ENCODE assay signal across 39 mouse cellular contexts in the genomic region with DNA sequence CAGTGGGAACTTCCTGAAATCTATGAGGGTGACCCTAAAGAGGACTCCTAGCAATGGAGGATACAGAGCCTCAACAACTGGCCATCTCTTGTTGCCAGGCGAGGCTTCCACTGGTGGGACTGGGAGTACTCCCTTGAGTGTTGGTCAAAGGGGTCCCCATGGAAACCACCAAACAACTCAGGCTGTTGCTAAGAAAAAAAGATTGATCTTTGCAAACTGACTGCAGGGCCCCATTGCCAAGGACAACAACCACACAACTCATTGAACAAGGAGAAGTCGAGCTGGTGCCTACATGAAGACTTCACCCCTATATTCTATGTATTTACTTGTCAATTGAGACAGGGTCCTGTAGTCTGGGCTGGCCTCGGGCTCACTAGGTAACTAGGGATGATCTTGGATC. TPM values are rescaled to one million over a fixed set of nuclear protein-coding genes. Genes with fewer than 3 reads are reported as not detected.
"Had no signal": no experiment of that assay in that cellular context is flagged by ENCODE, and none has a peak within 500 bp of the region (broad histone marks: within the 10 kb centered on the region; RNA-seq: fewer than 3 reads in every experiment).

No protein-coding gene starts in this region.

- H3K4me2 ChIP-seq: embryonic facial prominence, embryonic 12.5 days; embryonic facial prominence, embryonic 13.5 days; embryonic facial prominence, embryonic 15.5 days; forebrain, embryonic 12.5 days; forebrain, embryonic 13.5 days; forebrain, embryonic 15.5 days had no signal

- DNase-seq: cerebellum, adult 18-20 months; cerebellum, adult 2 months; cerebellum, adult 8-10 months; cerebellum, adult 9-10 months; cerebellum, adult 9-11 months; cerebellum, postnatal 10 days; cerebellum, postnatal 14 days; cerebellum, postnatal 25 days; cerebellum, postnatal 36 days; embryo, embryonic 11 days; forebrain, postnatal 0 days; gastrocnemius, adult 2 months; gastrocnemius, postnatal 10 days; gastrocnemius, postnatal 14 days; gastrocnemius, postnatal 25 days; gastrocnemius, postnatal 36 days; heart, adult 18-20 months had no signal

- H3K27me3 ChIP-seq: embryonic facial prominence, embryonic 12.5 days; embryonic facial prominence, embryonic 15.5 days; forebrain, embryonic 13.5 days; forebrain, embryonic 15.5 days had no signal

- H3K36me3 ChIP-seq: embryonic facial prominence, embryonic 10.5 days; embryonic facial prominence, embryonic 12.5 days; embryonic facial prominence, embryonic 13.5 days; embryonic facial prominence, embryonic 15.5 days; forebrain, embryonic 10.5 days; forebrain, embryonic 12.5 days; forebrain, embryonic 15.5 days had no signal

- ATAC-seq: forebrain, embryonic 13.5 days; forebrain, embryonic 14.5 days; forebrain, embryonic 15.5 days; forebrain, embryonic 16.5 days; forebrain, postnatal 0 days had no signal

- H3K4me3 ChIP-seq: embryonic facial prominence, embryonic 10.5 days; embryonic facial prominence, embryonic 12.5 days; embryonic facial prominence, embryonic 13.5 days; embryonic facial prominence, embryonic 15.5 days; erythroblast, embryonic 14.5 days; forebrain, embryonic 10.5 days; forebrain, embryonic 12.5 days; forebrain, embryonic 13.5 days; forebrain, embryonic 15.5 days; gastrocnemius, adult 2 months had no signal

- H3K9ac ChIP-seq: embryonic facial prominence, embryonic 12.5 days; embryonic facial prominence, embryonic 13.5 days; embryonic facial prominence, embryonic 15.5 days; forebrain, embryonic 12.5 days; forebrain, embryonic 13.5 days; forebrain, embryonic 15.5 days; forebrain, postnatal 0 days had no signal

- H3K9me3 ChIP-seq: embryonic facial prominence, embryonic 10.5 days; embryonic facial prominence, embryonic 12.5 days; embryonic facial prominence, embryonic 13.5 days; embryonic facial prominence, embryonic 15.5 days; forebrain, embryonic 10.5 days; forebrain, embryonic 12.5 days; forebrain, embryonic 13.5 days; forebrain, embryonic 15.5 days had no signal

- H3K4me1 ChIP-seq: embryonic facial prominence, embryonic 10.5 days; embryonic facial prominence, embryonic 12.5 days; embryonic facial prominence, embryonic 13.5 days; embryonic facial prominence, embryonic 15.5 days; forebrain, embryonic 13.5 days; forebrain, embryonic 15.5 days had no signal

- H3K27ac ChIP-seq: embryonic facial prominence, embryonic 10.5 days; embryonic facial prominence, embryonic 12.5 days; embryonic facial prominence, embryonic 13.5 days; embryonic facial prominence, embryonic 15.5 days; forebrain, embryonic 10.5 days; forebrain, embryonic 12.5 days; forebrain, embryonic 13.5 days; forebrain, embryonic 15.5 days; gastrocnemius, adult 2 months had no signal

RNA-seq across cellular contexts. Expression of gene Kcnk18, which starts 2.1 kb away (rescaled TPM):
- total RNA-seq: common myeloid progenitor, adult 5-6 weeks; forebrain, postnatal 0 days; gastrocnemius, adult 18-20 months; gastrocnemius, adult 2 months; gastrocnemius, adult 8-10 months; gastrocnemius, postnatal 10 days; gastrocnemius, postnatal 14 days; gastrocnemius, postnatal 25 days; gastrocnemius, postnatal 36 days; gastrocnemius, postnatal 4 days; granulocyte monocyte progenitor cell, adult 5-6 weeks; heart, adult 18-20 months had no signal
- polyA plus RNA-seq: cerebellum, adult 2 months; cortical plate, adult 2 months; embryonic facial prominence, embryonic 11.5 days; embryonic facial prominence, embryonic 12.5 days; embryonic facial prominence, embryonic 13.5 days; embryonic facial prominence, embryonic 15.5 days; erythroblast, embryonic 14.5 days; forebrain, embryonic 10.5 days; forebrain, embryonic 11.5 days; forebrain, embryonic 12.5 days; forebrain, embryonic 13.5 days; forebrain, embryonic 14.5 days; forebrain, embryonic 15.5 days; forebrain, embryonic 16.5 days; frontal cortex, adult 2 months; gonadal fat pad, adult 2 months had no signal

RNA-seq across cellular contexts. Expression of gene Slc18a2, which starts 43.8 kb away (rescaled TPM):
- polyA plus RNA-seq: erythroblast, embryonic 14.5 days had no signal

RNA-seq across cellular contexts. Expression of gene Vax1, which starts 47.0 kb away (rescaled TPM):
- total RNA-seq: common myeloid progenitor, adult 5-6 weeks; gastrocnemius, adult 18-20 months; gastrocnemius, adult 2 months; gastrocnemius, adult 8-10 months; gastrocnemius, postnatal 10 days; gastrocnemius, postnatal 14 days; gastrocnemius, postnatal 25 days; gastrocnemius, postnatal 36 days; gastrocnemius, postnatal 4 days; granulocyte monocyte progenitor cell, adult 5-6 weeks; heart, adult 18-20 months had no signal
- polyA plus RNA-seq: embryonic facial prominence, embryonic 13.5 days; embryonic facial prominence, embryonic 14.5 days; erythroblast, embryonic 14.5 days; gonadal fat pad, adult 2 months had no signal
